Mouse (Mus musculus) spleen, adult 2 months (tissue): ENCODE data around the gene 1700029P11Rik.

Experiments
- CTCF ChIP-seq: fragments of 200-500 bp; IDR thresholded peaks from 2 replicates; pipeline ENCODE4 v1.5.1; 2011; ENCODE audit warnings: mild to moderate bottlenecking, inconsistent platforms; ENCODE audit not compliant: insufficient read depth, insufficient read length, insufficient replicate concordance; ENCODE audit errors: extremely low read depth
- POLR2A ChIP-seq: fragments of 200-500 bp; IDR thresholded peaks from 2 replicates; pipeline ENCODE4 v1.6.1; 2011; ENCODE audit warnings: low read depth, low read length, inconsistent platforms

- no peak for TF ChIP-seq CTCF
- TF ChIP-seq POLR2A = no peak
Observed at GRCm38 (mm10) chr15:81954151-81954583, 26.2 kb upstream of the 1700029P11Rik start.
